Mouse (Mus musculus): Measurements from ENCODE around the gene Ralgps1.

- TF ChIP-seq GATA1 (IDR thresholded peaks at IDR 0.05; ENCODE audit: borderline replicate concordance, low read length), result no peak
- TF ChIP-seq FLI1 (IDR thresholded peaks at IDR 0.05; ENCODE audit: low read length), result no peak
Observed at GRCm38 (mm10) chr2:33265793-33266192, 105.5 kb downstream of the Ralgps1 start.
